ENCODE assay signal across 9 mouse cellular contexts in genomic region chr14:75455743-75456421, GRCm38 (mm10). TPM values are rescaled to one million over a fixed set of nuclear protein-coding genes. Genes with fewer than 3 reads are reported as not detected.
DNase-seq lines count a peak whose midpoint lies in the region; ATAC-seq lines count a peak whose summit lies in the region.
"Had no signal": no experiment of that assay in that cellular context is flagged by ENCODE, and none has a peak within 500 bp of the region (broad histone marks: within the 10 kb centered on the region; RNA-seq: fewer than 3 reads in every experiment).

TSS of gene Siah3 (plus strand) at chr14:75455982.

- H3K9me3 ChIP-seq in lung, embryonic 16.5 days (ENCODE audit: control insufficient read depth, low read length): no peaks in the 10 kb centered on the region

- intact Hi-C loops in left cerebral cortex, postnatal 10 days (cut with DNase I): loop anchor here (10.0 kb wide), 1 partner anchor 189 kb away; the partner anchor contains the start of gene Erich6b

- H3K4me2 ChIP-seq in lung, embryonic 16.5 days (ENCODE audit: low read depth, low read length): peak within 1 kb of the TSS; percentile 44

- H3K4me1 ChIP-seq in lung, embryonic 16.5 days (replicated peaks; ENCODE audit: control insufficient read depth, insufficient read depth, low read length): peaks cover 9% of the 10 kb centered on the region

- 0 out of 2 replicates have a peak within 1 kb of the TSS, but pooled peaks have one; percentile 9 for H3K9ac ChIP-seq in lung, embryonic 16.5 days (ENCODE audit: low read length)

- H3K27ac ChIP-seq in lung, embryonic 16.5 days (ENCODE audit: low read length): no peak within 1 kb of the TSS

- 8% methylated on average over 18 of the region's 18 CpGs for WGBS in lung, embryonic 16.5 days

- no peaks in the 10 kb centered on the region for H3K36me3 ChIP-seq in lung, embryonic 16.5 days (ENCODE audit: control insufficient read depth, insufficient read depth, low read length)

- no peak for DNase-seq in lung, postnatal 14 days
- DNase-seq in cerebellum, adult 9-11 months: peak; percentile 42
- peak; percentile 43 to 52 for DNase-seq in frontal cortex, postnatal 14 days (ENCODE audit: low spot score in 2 of 2)
- peak in 1 of 2 experiments; percentile 47 for DNase-seq in left cerebral cortex, postnatal 10 days (ENCODE audit: extremely low spot score in 1 of 2, low spot score in 2 of 2)
- peak; percentile 77 for DNase-seq in naive thymus-derived CD4-positive, alpha-beta T cell, adult 2 months (ENCODE audit: low read depth)
- DNase-seq in spleen, adult 18-20 months: no peak
- no peak for DNase-seq in adrenal gland, postnatal 4 days (ENCODE audit: low spot score in 2 of 2)

- ATAC-seq in lung, embryonic 16.5 days (ENCODE audit: low read depth): no peak

- peak within 1 kb of the TSS; percentile 19 for H3K4me3 ChIP-seq in lung, embryonic 16.5 days (ENCODE audit: low read length)
- H3K4me3 ChIP-seq: myocyte had no signal

- H3K27me3 ChIP-seq in lung, embryonic 16.5 days (ENCODE audit: control insufficient read depth, insufficient read depth, low read depth, low read length): peaks cover 6% of the 10 kb centered on the region

RNA-seq across cellular contexts. Expression of gene Siah3, which starts in this region (rescaled TPM):
- polyA plus RNA-seq in lung, embryonic 16.5 days (2015; fragmentation: Nextera tagmentation; extraction: Ambion mirVana): 0.05 TPM in 1 of 2 replicates, not detected in the other
- 10 to 100 TPM; 10.4 to 12.4 TPM for total RNA-seq in left cerebral cortex, postnatal 10 days (2021)
- total RNA-seq in adrenal gland, postnatal 4 days (2021): under 1 TPM; 0.62 to 0.87 TPM
- polyA plus RNA-seq: myocyte had no signal

Comparison
In these comparisons a context has a peak if more than half of its experiments do, and no peak if none do; other contexts are left out.
1. RNA of gene Siah3 (total RNA-seq): 10.4 to 12.4 TPM in left cerebral cortex, postnatal 10 days; 0.62 to 0.87 TPM in adrenal gland, postnatal 4 days; every median in the first group is over 4 times any median in the second.
2. DNase-seq: peak in cerebellum, adult 9-11 months (single experiment), frontal cortex, postnatal 14 days (2 of 2) and naive thymus-derived CD4-positive, alpha-beta T cell, adult 2 months (single experiment); none in lung, postnatal 14 days (single experiment), spleen, adult 18-20 months (0 of 2) and adrenal gland, postnatal 4 days (0 of 2).